Mouse (Mus musculus): Measurements from ENCODE around the gene Ripk1.

GRCm38 (mm10) chr13:34035424-34035823 is 33.3 kb downstream of the Ripk1 start:
- TF ChIP-seq CTCF (IDR thresholded peaks at IDR 0.05; ENCODE audit: low read depth) (no peak), EP300 (IDR thresholded peaks at IDR 0.05; ENCODE audit: low read depth) (no peak)

Data from liver, embryonic 14.5 days (tissue).